Mouse (Mus musculus): Measurements from ENCODE around the gene Prtn3.
"Not testable (repeated sequence)": the region's sequence is repeated elsewhere in the genome, so short reads cannot be mapped to it uniquely, and the experiment has no call there.

The Prtn3 gene

DNA sequence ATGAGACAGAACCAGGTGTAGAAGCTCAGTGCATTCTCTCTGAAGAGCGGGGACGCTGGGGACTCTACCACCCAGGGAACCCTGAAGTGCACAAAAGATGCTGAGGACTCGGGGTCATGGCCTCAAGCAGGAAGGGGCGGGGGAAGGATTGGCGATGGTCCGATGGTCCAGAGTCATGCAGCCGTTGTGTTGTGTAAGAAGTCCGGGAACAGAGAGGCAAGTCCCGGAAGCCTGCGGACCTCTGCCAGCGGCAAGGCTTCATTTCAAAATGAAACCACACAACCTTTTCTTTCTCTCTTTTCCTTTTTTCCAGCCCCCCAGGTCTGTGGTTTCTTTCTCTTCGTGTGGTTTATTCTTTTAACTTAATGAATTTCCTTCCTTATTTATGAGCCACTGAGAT lies 3.5 kb downstream of the Prtn3 start:
- DNase-seq = peak; percentile 76 to 80

GRCm38 (mm10) chr10:79879527-79879926 lies 5.3 kb downstream of the Prtn3 start:
- DNase-seq = no peak

DNA sequence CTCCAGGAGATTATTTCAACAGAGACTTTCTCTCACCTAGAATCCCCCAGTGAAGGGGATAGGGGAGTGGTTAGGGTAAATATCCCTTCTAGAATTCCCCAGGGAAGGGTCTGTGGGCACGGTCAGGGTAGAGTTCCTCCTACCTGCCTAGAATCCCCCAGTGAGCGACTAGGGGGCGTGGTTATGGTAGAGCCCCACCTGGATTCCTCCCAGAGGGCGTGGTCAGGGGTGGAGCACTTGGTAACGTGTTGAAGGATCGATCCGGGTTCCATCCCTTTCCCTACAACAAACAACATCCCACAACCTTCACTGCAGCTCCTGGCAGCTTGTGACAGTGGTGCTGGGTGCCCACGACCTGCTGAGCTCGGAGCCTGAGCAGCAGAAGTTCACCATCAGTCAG lies 6.4 kb downstream of the Prtn3 start:
- peak in 1 of 2 experiments; percentile 57 for DNase-seq

GRCm38 (mm10) chr10:79881981-79882380 lies 7.7 kb downstream of the Prtn3 start:
- DNase-seq = peak in 1 of 2 experiments; percentile 44

DNA sequence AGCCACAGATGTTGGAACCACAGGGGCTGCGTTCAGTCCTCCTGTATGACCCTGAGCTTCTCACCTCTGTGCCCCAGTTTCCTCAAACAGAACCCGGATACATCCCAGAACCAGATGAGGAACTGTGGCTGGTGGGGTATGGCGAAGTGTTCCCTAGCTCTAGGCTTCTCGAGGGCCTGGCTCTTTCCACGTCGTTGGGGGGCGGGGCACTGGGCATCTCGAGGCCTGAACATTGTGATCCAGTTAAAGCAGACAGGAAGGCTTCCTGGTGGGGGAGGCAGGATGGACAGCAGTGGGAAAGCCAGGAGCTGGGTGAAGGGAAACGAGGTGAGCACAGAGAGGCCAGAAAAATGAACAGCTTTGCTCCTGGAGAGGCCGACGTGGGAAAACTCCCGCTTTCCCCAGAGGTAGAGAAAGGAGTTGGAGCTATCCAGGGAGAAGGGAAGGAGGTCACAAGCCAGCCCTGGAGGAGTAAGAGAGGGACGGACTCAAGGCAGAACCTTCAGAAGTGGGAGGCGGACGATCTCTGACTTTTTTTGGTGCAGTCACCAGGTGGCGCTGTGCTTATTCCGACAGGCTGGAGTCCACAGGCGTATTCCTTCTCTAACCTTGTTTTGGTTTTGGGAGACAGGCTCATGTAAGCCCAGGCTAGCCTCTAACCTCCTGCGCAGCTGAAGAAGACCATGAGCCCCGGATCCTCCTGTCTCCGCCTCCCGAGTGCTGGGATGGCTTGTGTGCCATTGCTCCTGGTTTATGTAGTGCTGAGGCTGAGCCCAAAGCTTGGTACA lies 9.2 kb downstream of the Prtn3 start:
- peak; percentile 87 to 94 for DNase-seq

GRCm38 (mm10) chr10:79884446-79884845 lies 10.2 kb downstream of the Prtn3 start:
- DNase-seq = peak; percentile 92 to 93

DNA sequence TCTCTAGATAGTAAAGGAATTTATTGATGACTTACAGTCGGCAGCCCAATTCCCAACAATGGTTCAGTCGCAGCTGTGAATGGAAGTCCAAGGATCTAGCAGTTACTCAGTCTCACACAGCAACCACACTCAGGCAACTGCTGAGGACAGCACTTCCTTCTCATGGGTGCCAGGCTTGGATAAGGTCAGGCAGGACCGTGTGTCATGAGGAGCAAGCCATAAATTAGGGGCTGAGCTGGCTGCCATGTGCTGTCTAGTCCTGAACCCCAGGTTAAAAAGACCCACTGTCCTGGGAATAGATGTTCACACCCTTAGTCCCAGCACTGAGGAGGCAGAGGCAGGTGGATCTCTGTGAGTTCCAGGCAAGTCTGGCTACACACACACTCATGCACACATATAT lies 10.7 kb downstream of the Prtn3 start:
- not testable (repeated sequence) for DNase-seq

- no peak for DNase-seq
Measured at GRCm38 (mm10) chr10:79886054-79886453, 11.8 kb downstream of the Prtn3 start, which contains the start of gene Elane. Elane (plus strand) TSS chr10:79886247.

- DNase-seq = no peak
Measured at GRCm38 (mm10) chr10:79886611-79887010, 12.3 kb downstream of the Prtn3 start.

DNA sequence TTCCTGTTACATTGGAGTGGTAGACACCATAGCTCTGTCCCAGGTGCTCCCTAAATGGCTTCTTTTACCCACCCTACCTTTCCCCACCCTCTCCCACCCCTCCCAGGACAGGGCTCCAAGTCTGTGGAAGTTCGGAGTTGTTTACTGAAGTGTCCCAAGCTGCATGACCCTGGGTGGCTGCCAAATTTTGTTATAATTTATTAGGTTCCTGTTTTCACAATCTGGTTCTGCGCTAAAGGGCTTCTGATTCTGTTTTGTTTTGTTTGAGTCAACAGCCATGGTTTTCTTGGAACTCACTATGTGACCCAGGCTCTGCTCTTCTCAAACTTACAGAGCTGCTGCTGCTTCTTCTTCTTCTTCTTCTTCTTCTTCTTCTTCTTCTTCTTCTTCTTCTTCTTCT lies 15.1 kb downstream of the Prtn3 start:
- peak; percentile 69 to 81 for DNase-seq

DNA sequence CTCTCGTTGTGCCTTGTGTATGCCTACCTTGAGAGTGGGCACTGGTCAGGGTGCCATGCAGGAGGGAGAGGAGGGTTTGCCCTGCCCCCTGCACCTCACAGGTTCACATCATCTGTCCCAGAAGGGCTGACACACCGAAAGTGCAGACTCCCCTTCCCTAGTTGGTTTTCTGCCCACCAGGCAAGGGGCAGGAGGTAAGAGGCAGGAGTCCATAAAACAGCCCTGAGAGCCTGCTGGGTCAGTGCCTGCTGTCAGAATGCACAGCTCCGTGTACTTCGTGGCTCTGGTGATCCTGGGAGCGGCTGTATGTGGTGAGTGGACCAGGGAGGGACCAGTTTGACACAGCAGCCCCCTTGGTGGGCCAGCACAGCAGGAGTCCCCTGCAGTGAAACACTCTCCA lies 16.4 kb downstream of the Prtn3 start, which contains the start of gene Cfd:
TSS of gene Cfd (plus strand) at position 184 of the 400 bp plus-strand sequence.
- DNase-seq = no peak

- DNase-seq = peak; percentile 77 to 91
Measured at GRCm38 (mm10) chr10:79892451-79893118, 18.3 kb downstream of the Prtn3 start.

GRCm38 (mm10) chr10:79896306-79896705 lies 22.0 kb downstream of the Prtn3 start:
- DNase-seq = no peak

- no peak for DNase-seq
Measured at GRCm38 (mm10) chr10:79896814-79897213, 22.5 kb downstream of the Prtn3 start.

- peak; percentile 51 to 65 for DNase-seq
Measured at GRCm38 (mm10) chr10:79897316-79898245, 23.3 kb downstream of the Prtn3 start.

GRCm38 (mm10) chr10:79900951-79901410 lies 26.7 kb downstream of the Prtn3 start:
- no peak for DNase-seq

DNA sequence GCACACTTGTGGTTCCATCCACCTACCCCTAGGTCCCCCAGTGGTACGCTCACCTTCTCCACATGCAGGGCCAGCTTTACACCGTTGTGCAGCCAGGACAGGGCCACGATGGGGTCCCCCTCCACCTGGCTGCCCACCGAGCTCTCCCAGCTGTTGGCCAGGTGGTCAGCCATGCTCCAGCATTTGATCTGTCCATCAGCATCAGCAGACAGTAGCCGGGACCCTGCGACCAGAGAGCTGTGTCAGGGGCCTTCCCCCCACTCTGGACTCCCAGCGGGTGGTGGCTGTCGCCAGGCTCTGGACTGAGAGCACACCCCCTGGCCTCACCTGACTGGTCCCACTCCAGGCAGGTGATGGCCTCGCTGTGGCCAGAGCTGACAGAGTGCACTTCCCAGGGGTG lies 32.4 kb downstream of the Prtn3 start:
- no peak for DNase-seq

DNA sequence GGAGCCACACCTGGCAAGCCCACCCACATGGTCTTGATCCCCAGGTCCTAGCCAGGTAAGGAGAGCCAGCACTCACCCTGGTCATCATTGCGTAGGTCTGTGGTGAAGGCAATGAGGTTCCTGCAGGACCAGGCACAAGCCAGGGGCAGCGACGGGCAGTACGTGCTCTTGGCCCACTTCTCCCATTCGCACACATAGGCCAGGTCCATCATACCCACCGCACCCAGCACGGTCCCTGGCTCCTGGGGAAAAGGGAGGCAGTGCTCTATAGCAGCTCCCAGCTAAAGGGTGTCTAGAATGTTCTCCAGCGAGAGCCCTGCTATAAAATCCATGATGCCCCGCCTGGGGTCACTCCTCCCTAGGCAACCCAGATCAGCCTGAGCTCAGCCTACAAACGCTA lies 33.1 kb downstream of the Prtn3 start:
- DNase-seq = no peak

GRCm38 (mm10) chr10:79908167-79909091 lies 34.2 kb downstream of the Prtn3 start, which contains the start of gene Med16:
Med16 (minus strand) TSS chr10:79908923.
- peak; percentile 97 to 98 for DNase-seq

GRCm38 (mm10) chr10:79909092-79909922 lies 35.0 kb downstream of the Prtn3 start:
- peak in 1 of 2 experiments; percentile 41 for DNase-seq

- no peak for DNase-seq
Measured at GRCm38 (mm10) chr10:79910556-79910955, 36.3 kb downstream of the Prtn3 start, which contains the start of gene Gm26602. Gm26602 (plus strand) TSS chr10:79910856.
